Mouse (Mus musculus): ENCODE measurements at regions not wholly inside any gene's neighbourhood (a gene's known extent, or its start where the extent isn't known, plus 50 kb on each side); places are given as distances from the start of the nearest gene placed in this dataset.

DNA sequence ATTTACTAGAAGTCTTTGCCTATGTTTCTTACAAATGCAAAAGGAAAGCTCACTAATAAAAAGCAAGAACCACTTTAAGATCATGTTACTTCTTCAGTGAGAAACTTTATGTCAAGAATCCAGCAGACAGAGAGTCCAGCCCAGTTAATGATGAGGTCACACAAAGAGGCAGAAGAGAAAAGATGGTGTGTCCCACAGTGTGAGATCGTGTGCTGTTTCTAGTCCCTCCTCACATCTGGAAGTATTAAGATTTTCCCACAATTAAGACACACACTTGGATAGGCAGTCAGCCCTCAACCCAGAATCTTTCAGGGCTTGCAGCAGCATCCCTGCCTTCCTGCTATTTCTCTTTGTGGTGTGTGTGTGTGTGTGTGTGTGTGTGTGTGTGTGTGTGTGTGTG is 118.7 kb upstream of the Spin1 start:
- TF ChIP-seq POLR2A (IDR thresholded peaks at IDR 0.05; ENCODE audit: low read depth, low read length): no peak
- TF ChIP-seq CTCF (IDR thresholded peaks at IDR 0.05; ENCODE audit: extremely low read depth, insufficient read depth, insufficient read length, insufficient replicate concordance): no peak
